Comparison of ENCODE assay signal across 12 mouse cellular contexts in the genomic region with DNA sequence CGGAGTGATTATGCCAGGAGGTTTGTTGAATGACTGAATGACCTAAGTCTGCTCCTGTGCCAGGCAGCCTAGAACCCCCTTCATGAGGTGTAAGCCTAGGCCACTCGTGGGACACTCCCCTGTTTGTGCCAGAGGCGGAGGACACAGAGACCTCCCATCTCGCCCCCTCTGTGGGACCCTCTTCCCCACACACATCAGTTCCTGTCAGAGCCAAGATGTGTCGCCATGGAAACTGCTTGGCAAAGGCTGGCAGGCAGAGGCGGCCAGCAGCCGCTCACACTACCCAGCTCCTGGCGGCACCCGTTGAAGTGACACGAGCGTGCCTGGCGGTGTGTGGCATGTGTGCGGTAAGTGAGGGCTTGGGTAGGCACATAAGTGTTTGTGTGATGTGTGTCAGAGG. TPM values are rescaled to one million over a fixed set of nuclear protein-coding genes. Genes with fewer than 3 reads are reported as not detected.
DNase-seq lines count a peak whose midpoint lies in the region; ATAC-seq and TF ChIP-seq lines count a peak whose summit lies in the region.
"Had no signal": no experiment of that assay in that cellular context is flagged by ENCODE, and none has a peak within 500 bp of the region (broad histone marks: within the 10 kb centered on the region; RNA-seq: fewer than 3 reads in every experiment).

A gene (plus strand): TSS at position 306 of the 400 bp plus-strand sequence.

- no peaks in the 10 kb centered on the region for H3K9me3 ChIP-seq in midbrain, embryonic 16.5 days (replicated peaks; ENCODE audit: control insufficient read depth, low read length, poor library complexity, severe bottlenecking)
- H3K9me3 ChIP-seq: liver, embryonic 15.5 days had no signal

- WGBS in midbrain, embryonic 16.5 days = 43% methylated on average over 13 of the region's 13 CpGs

- H3K4me1 ChIP-seq in midbrain, embryonic 16.5 days (ENCODE audit: control insufficient read depth, insufficient read depth, low read length) = peaks cover 7% of the 10 kb centered on the region
- H3K4me1 ChIP-seq: liver, embryonic 15.5 days had no signal

- peak; percentile 70 to 79 for DNase-seq in cerebellum, postnatal 10 days
- no peak for DNase-seq in cerebellum, adult 9-10 months
- peak; percentile 95 for DNase-seq in brain, embryonic 14.5 days (ENCODE audit: low read depth)
- DNase-seq in layer of hippocampus, adult 18-20 months (ENCODE audit: low spot score in 2 of 2) = peak; percentile 69 to 71
- no peak for DNase-seq in B cell, adult 2 months
- no peak for DNase-seq in gastrocnemius, adult 18-20 months (ENCODE audit: low spot score)
- DNase-seq in cerebellum, adult 18-20 months = no peak
- DNase-seq: gastrocnemius, adult 2 months had no signal

- H3K9ac ChIP-seq in midbrain, embryonic 16.5 days (ENCODE audit: low read depth, low read length) = no peak within 1 kb of the TSS
- H3K9ac ChIP-seq: liver, embryonic 15.5 days had no signal

- H3K4me3 ChIP-seq in midbrain, embryonic 16.5 days (ENCODE audit: low read depth, low read length) = peak within 1 kb of the TSS; percentile 19
- H3K4me3 ChIP-seq: gastrocnemius, adult 2 months; liver, embryonic 15.5 days had no signal

- TF ChIP-seq CTCF in brain, embryonic 14.5 days (IDR thresholded peaks at IDR 0.05; ENCODE audit: borderline replicate concordance, extremely low read depth, insufficient read depth, insufficient read length) = 0 out of 2 replicates have a peak, but pooled peaks have one; percentile 6

- peaks cover 8% of the 10 kb centered on the region for H3K36me3 ChIP-seq in midbrain, embryonic 16.5 days (ENCODE audit: control insufficient read depth, insufficient read depth, low read length)

- peak within 1 kb of the TSS; percentile 2; the same call in 1 of the 2 replicates for H3K27ac ChIP-seq in midbrain, embryonic 16.5 days (ENCODE audit: low read length)
- H3K27ac ChIP-seq: gastrocnemius, adult 2 months; liver, embryonic 15.5 days had no signal

- H3K4me2 ChIP-seq in midbrain, embryonic 16.5 days (ENCODE audit: low read length) = peak within 1 kb of the TSS; percentile 34; the same call in 1 of the 2 replicates
- H3K4me2 ChIP-seq: liver, embryonic 15.5 days had no signal

- H3K27me3 ChIP-seq in midbrain, embryonic 16.5 days (ENCODE audit: control insufficient read depth, insufficient read depth, low read depth, low read length) = no peaks in the 10 kb centered on the region
- H3K27me3 ChIP-seq: Patski had no signal

- ATAC-seq in midbrain, embryonic 16.5 days = peak; percentile 87
- ATAC-seq: inflammation-experienced regulatory T-cells, adult 6 months; Patski had no signal

- no peak for TF ChIP-seq POLR2A in brain, embryonic 14.5 days (IDR thresholded peaks at IDR 0.05; ENCODE audit: borderline replicate concordance, extremely low read depth, insufficient read depth, insufficient read length, poor library complexity, severe bottlenecking)

RNA-seq across cellular contexts. Expression of the gene that starts here (rescaled TPM):
- 3.2 and 3.5 TPM in 2 replicates for polyA plus RNA-seq in brain, embryonic 14.5 days (2012; rRNA removed)
- total RNA-seq in layer of hippocampus, adult 18-20 months (2021) = 10 to 100 TPM; 12.1 to 15.0 TPM
- 5.7 and 11.6 TPM in 2 replicates for polyA plus RNA-seq in midbrain, embryonic 16.5 days (2015; fragmentation: Nextera tagmentation; extraction: Ambion mirVana)
- under 1 TPM in 1 of 2 experiments, not detected in 1; 0.36 TPM for total RNA-seq in gastrocnemius, adult 18-20 months (2021)

Comparison
In these comparisons a context has a peak if more than half of its experiments do, and no peak if none do; other contexts are left out.
1. RNA of the gene that starts here (total RNA-seq): 12.1 to 15.0 TPM in layer of hippocampus, adult 18-20 months; 0.36 TPM in gastrocnemius, adult 18-20 months; every median in the first group is over 4 times any median in the second.
2. DNase-seq: peak in cerebellum, postnatal 10 days (2 of 2), brain, embryonic 14.5 days (single experiment) and layer of hippocampus, adult 18-20 months (2 of 2); none in cerebellum, adult 9-10 months (single experiment), B cell, adult 2 months (0 of 2), gastrocnemius, adult 18-20 months (single experiment) and cerebellum, adult 18-20 months (0 of 2).